Mouse (Mus musculus): ENCODE results near the gene Arf4. TPM values are rescaled to one million over a fixed set of nuclear protein-coding genes. Genes with fewer than 3 reads are reported as not detected.
A peak's percentile ranks its signal among the peaks of the same experiment; 100 is the strongest.
"Not testable (repeated sequence)": the region's sequence is repeated elsewhere in the genome, so short reads cannot be mapped to it uniquely, and the experiment has no call there.

Gene Arf4
- polyA plus RNA-seq, 1 experiment: 95.9 TPM

DNA sequence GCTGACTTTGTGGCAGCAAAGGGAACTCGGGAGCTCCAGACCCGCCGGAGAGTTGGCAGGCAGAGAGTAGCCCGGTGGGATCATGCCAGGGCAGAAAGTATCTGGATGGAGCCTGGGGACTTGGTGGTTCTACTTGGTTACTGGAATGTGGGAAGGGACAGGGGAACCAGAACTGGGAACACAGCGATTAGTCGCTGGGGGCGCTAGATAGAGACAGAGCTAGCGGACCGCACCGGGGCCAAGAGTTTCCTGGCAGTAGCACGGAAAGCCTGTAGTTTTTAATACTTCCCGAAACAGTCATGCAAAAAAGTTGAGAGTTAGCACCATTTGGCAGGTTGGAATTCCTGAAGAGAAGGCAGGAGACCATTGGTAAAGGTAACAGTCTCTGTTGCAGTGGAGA lies 37.5 kb downstream of the Arf4 start:
- no peak overlapping the region for H3K27ac ChIP-seq (ENCODE audit: insufficient read depth, low read length)
- H3K4me3 ChIP-seq (ENCODE audit: insufficient read depth, low read length): no peak overlapping the region
- no peak for TF ChIP-seq POLR2A (IDR thresholded peaks at IDR 0.05; ENCODE audit: extremely low read depth, insufficient read depth, low read length)
- no peak for TF ChIP-seq CTCF (IDR thresholded peaks at IDR 0.05; ENCODE audit: extremely low read depth, insufficient read depth, low read length)
- H3K4me1 ChIP-seq (ENCODE audit: control insufficient read depth, insufficient read depth, low read length): no peaks in the 10 kb centered on the region

DNA sequence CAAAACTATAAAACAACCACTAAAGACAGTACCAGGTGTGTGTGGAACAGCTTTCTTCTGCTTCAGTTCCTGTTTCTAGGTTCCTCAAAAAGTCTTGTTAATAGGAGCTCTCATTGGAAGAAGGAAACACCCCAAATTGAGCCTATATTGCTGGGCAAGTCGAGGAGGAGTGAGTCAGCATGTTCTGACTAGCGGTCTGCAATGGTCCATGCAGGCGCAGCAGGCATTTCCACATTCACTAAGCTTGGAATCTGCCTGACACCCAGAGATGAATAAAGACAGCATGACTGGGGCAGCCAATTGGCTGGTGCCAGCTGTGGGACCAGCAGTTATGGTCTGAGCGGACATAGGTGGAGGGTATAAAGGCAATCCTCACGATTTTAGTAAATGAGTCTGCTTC lies 37.9 kb downstream of the Arf4 start:
- no peak overlapping the region for H3K4me3 ChIP-seq (ENCODE audit: insufficient read depth, low read length)
- no peak overlapping the region for H3K27ac ChIP-seq (ENCODE audit: insufficient read depth, low read length)
- H3K4me1 ChIP-seq (ENCODE audit: control insufficient read depth, insufficient read depth, low read length): no peaks in the 10 kb centered on the region
- no peak for TF ChIP-seq POLR2A (IDR thresholded peaks at IDR 0.05; ENCODE audit: extremely low read depth, insufficient read depth, low read length)
- no peak for TF ChIP-seq CTCF (IDR thresholded peaks at IDR 0.05; ENCODE audit: extremely low read depth, insufficient read depth, low read length)

DNA sequence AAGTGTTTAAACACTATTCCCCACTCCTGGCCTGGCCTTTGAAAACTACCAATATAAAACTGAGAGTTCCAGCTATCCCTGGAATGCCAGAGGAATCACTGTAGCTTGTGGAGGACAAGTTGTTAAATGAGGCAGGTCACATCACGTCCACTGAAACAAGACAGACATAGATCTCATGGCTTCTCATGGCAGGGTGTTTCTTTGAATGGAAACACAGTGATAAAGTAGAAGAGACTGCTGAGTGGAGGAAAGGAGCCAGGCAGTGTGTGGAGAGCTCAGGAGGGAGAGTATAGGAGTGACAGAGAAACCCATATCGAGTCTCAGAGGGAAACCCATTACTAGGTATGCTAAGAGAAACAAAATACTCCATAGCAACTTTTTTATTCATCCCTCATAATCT lies 52.9 kb downstream of the Arf4 start:
- no peak for TF ChIP-seq CTCF (IDR thresholded peaks at IDR 0.05; ENCODE audit: extremely low read depth, insufficient read depth, low read length)
- no peak for TF ChIP-seq POLR2A (IDR thresholded peaks at IDR 0.05; ENCODE audit: extremely low read depth, insufficient read depth, low read length)
- H3K4me3 ChIP-seq (ENCODE audit: insufficient read depth, low read length): no peak overlapping the region
- no peaks in the 10 kb centered on the region for H3K4me1 ChIP-seq (ENCODE audit: control insufficient read depth, insufficient read depth, low read length)
- H3K27ac ChIP-seq (ENCODE audit: insufficient read depth, low read length): no peak overlapping the region

- Histone ChIP-seq H3K4me3 (ENCODE audit: insufficient read depth, low read length) (no peak overlapping the region), H3K4me1 (ENCODE audit: control insufficient read depth, insufficient read depth, low read length) (no peaks in the 10 kb centered on the region), H3K27ac (ENCODE audit: insufficient read depth, low read length) (no peak overlapping the region)
- TF ChIP-seq CTCF (IDR thresholded peaks at IDR 0.05; ENCODE audit: extremely low read depth, insufficient read depth, low read length): no peak
- TF ChIP-seq POLR2A (IDR thresholded peaks at IDR 0.05; ENCODE audit: extremely low read depth, insufficient read depth, low read length): no peak
Observed at GRCm38 (mm10) chr14:26691363-26691762, 53.5 kb downstream of the Arf4 start.

DNA sequence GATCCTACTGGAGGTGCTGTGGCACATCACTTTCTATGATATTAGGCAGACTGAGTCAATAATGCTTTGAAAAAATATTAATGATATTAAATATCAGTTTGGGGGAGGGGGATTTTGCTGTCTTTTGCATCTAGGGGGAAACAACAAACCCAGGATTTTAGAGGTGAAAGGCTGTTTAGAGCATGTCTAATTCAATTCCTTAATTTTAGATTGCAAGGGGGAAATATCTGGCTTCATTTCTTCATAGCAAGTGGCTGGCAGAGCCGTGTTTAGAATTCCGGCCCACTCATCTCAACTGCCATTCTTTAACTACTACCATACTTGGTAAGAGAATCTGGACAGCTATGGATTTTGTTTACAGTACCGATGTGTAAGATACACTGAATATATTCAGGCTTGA lies 55.1 kb downstream of the Arf4 start, which contains the start of gene Dnah12:
TSS of gene Dnah12 (plus strand) at position 301 of the 400 bp plus-strand sequence.
- TF ChIP-seq POLR2A (IDR thresholded peaks at IDR 0.05; ENCODE audit: extremely low read depth, insufficient read depth, low read length): no peak
- TF ChIP-seq CTCF (IDR thresholded peaks at IDR 0.05; ENCODE audit: extremely low read depth, insufficient read depth, low read length): no peak
- no peaks in the 10 kb centered on the region for H3K4me1 ChIP-seq (ENCODE audit: control insufficient read depth, insufficient read depth, low read length)
- H3K27ac ChIP-seq (ENCODE audit: insufficient read depth, low read length): no peak within 1 kb of the TSS

DNA sequence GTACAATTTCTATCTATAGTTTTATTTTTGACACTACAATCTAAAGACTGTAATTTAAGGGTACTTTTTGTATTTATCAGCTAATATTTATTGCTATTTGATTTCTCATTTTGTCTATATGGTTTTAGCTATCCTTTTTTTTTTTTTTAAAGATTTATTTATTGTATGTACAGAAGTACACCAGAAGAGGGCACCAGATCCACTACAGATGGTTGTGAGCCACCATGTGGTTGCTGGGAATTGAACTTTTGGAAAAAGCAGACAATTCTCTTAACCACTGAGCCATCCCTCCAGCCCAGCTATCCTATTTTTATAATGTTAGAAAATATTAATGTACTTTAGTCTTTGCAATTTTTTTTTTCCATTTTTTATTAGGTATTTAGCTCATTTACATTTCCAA lies 60.0 kb downstream of the Arf4 start:
- H3K4me3 ChIP-seq (ENCODE audit: insufficient read depth, low read length): no peak overlapping the region
- TF ChIP-seq CTCF (IDR thresholded peaks at IDR 0.05; ENCODE audit: extremely low read depth, insufficient read depth, low read length): peak; percentile 44; the same call in 1 of the 2 replicates
- TF ChIP-seq POLR2A (IDR thresholded peaks at IDR 0.05; ENCODE audit: extremely low read depth, insufficient read depth, low read length): no peak

More for the DNA sequence above, 55.1 kb downstream of the Arf4 start, which contains the start of gene Dnah12:
- no peak within 1 kb of the TSS for H3K4me3 ChIP-seq (ENCODE audit: insufficient read depth, low read length)

DNA sequence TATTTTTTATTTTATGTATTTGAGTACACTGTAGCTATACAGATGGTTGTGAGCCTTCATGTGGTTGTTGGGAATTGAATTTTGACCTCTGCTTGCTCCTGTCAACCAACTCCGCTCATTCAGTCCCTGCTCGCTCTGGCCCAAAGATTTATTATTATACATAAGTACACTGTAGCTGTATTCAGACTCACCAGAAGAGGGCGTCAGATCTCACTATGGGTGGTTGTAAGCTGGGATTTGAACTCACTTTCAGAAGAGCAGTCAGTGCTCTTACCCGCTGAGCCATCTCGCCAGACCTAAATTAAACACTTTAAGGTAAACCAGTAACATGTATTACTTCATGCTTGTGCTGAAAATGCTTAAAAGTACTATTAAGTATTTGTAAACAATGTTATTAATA lies 67.4 kb downstream of the Arf4 start:
- not testable (repeated sequence) for H3K4me3 ChIP-seq (ENCODE audit: insufficient read depth, low read length); H3K27ac ChIP-seq (ENCODE audit: insufficient read depth, low read length); H3K4me1 ChIP-seq (ENCODE audit: control insufficient read depth, insufficient read depth, low read length)

More for the DNA sequence above, 60.0 kb downstream of the Arf4 start:
- Histone ChIP-seq H3K4me1 (ENCODE audit: control insufficient read depth, insufficient read depth, low read length) (no peaks in the 10 kb centered on the region), H3K27ac (ENCODE audit: insufficient read depth, low read length) (no peak overlapping the region)

Other genes starting within 250 kb of the Arf4 start
- gene Slmap, start 103.1 kb upstream of the Arf4 start, polyA plus RNA-seq (2012; rRNA removed): 57.3 and 59.7 TPM in 2 replicates
- 21.5 and 22.2 TPM in 2 replicates for gene Dennd6a, start 64.2 kb upstream of the Arf4 start, polyA plus RNA-seq (2012; rRNA removed)
- 4.5 and 4.7 TPM in 2 replicates for gene Pde12, start 31.8 kb downstream of the Arf4 start, polyA plus RNA-seq (2012; rRNA removed)
- 0.09 and 0.19 TPM in 2 replicates for gene Dnah12, start 55.2 kb downstream of the Arf4 start, polyA plus RNA-seq (2012; rRNA removed)